Mouse (Mus musculus): ENCODE measurements around the gene Ip6k2. TPM values are rescaled to one million over a fixed set of nuclear protein-coding genes. Genes with fewer than 3 reads are reported as not detected.

Ip6k2 gene
- total RNA-seq, 2 experiments from 2014 or later = 24.3 to 24.4 TPM

GRCm38 (mm10) chr9:108852976-108853375 lies 69.4 kb downstream of the Ip6k2 start, which contains the start of gene Slc26a6:
Slc26a6 (plus strand) TSS chr9:108853283.
- intact Hi-C loops (cut with DNase I; ENCODE audit: low total_unique reads) = no loop called here
- peak; percentile 41 for DNase-seq

DNA sequence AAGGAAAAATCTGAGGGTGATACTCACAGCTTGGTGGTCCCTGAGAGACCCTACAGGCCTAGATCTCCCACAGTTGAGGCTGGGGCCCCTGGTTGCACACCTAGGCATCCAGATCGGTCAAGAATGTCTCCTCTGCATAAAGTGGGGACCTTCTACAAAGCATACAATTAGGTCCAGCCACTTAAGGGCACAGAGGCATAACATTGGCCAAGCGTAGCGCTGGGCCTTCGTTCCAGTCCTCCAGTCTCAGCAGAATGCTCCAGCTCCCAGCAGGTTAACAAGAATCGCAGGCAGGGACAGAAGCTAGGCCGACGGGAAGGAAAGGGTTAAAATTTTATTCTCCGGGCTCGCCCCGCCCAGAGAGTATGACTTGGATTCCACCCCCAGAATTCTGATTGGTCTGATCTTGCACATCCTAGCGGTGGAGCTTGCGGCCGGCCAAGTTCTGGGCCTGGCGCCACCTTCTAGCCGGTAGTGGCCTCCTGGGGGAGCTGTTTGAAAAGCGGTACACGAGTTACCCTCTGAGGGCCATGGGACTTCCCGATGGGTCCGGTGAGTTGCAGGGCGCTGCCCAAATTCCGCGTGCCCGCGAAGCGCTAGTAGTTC lies 70.1 kb downstream of the Ip6k2 start:
- intact Hi-C loops (cut with DNase I; ENCODE audit: low total_unique reads) = no loop called here

DNA sequence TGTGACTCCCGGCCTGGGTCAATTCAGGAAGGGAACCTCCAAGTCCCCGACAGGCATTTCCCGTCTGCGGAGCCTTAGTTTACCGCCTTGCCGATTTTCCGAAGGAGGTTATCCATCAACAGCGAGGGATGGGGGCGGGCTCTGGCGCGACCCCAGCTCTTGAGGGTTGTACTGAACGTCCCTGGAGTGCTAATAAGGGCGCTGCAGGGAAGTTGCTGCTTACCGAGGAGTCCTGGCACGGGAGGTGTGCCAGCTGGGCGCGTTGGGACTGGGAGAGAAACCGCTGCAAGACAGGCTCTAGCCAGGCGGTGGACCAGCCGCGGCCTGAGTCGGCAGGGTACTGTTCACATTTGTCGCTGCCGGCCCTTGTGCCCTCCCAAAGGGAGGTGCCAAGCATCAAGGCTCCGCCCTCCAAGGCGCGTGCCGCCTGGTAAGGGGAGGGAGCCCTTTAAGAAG lies 70.7 kb downstream of the Ip6k2 start:
- intact Hi-C loops (cut with DNase I; ENCODE audit: low total_unique reads) = no loop called here
- peak; percentile 89 for DNase-seq

More for the DNA sequence above, 70.1 kb downstream of the Ip6k2 start:
- peak; percentile 93 for DNase-seq

GRCm38 (mm10) chr9:108855335-108855734 lies 71.7 kb downstream of the Ip6k2 start:
- intact Hi-C loops (cut with DNase I; ENCODE audit: low total_unique reads) = no loop called here
- no peak for DNase-seq

Small RNA genes within 50 kb of the gene (microRNA-seq; reads per million reads assigned to microRNA genes)
- gene Gm23156 = 0 reads per million in 2 experiments

Other genes with a start within 250 kb of the Ip6k2 start
- gene Impdh2, start 223.5 kb upstream of the Ip6k2 start, total RNA-seq (2021) = 10 to 100 TPM; 50.6 to 55.4 TPM
- 10 to 100 TPM; 30.0 to 32.9 TPM for gene Ndufaf3, start 216.4 kb upstream of the Ip6k2 start, total RNA-seq (2021)
- gene Dalrd3, start 213.9 kb upstream of the Ip6k2 start, total RNA-seq (2021) = 1 to 10 TPM; 7.0 to 7.9 TPM
- gene Wdr6, start 205.1 kb upstream of the Ip6k2 start, total RNA-seq (2021) = 10 to 100 TPM in 1 of 2 experiments, 1 to 10 TPM in 1; 6.9 to 10.4 TPM
- gene P4htm, start 186.1 kb upstream of the Ip6k2 start, total RNA-seq (2021) = 1 to 10 TPM; 4.0 to 4.1 TPM
- 10 to 100 TPM; 49.0 to 53.4 TPM for gene Arih2, start 134.4 kb upstream of the Ip6k2 start, total RNA-seq (2021)
- 10 to 100 TPM; 59.0 to 84.8 TPM for gene Slc25a20, start 121.7 kb upstream of the Ip6k2 start, total RNA-seq (2021)
- gene Prkar2a, start 94.5 kb upstream of the Ip6k2 start, total RNA-seq (2021) = 100 to 1,000 TPM in 1 of 2 experiments, 10 to 100 TPM in 1; 92.4 to 112 TPM
- gene Nckipsd, start 24.6 kb downstream of the Ip6k2 start, total RNA-seq (2021) = 1 to 10 TPM; 3.5 to 4.5 TPM
- gene Celsr3, start 42.5 kb downstream of the Ip6k2 start, total RNA-seq (2021) = under 1 TPM; 0.18 to 0.24 TPM
- gene Slc26a6, start 69.5 kb downstream of the Ip6k2 start, total RNA-seq (2021) = 10 to 100 TPM; 13.0 to 13.8 TPM
- not detected for gene Tmem89, start 130.8 kb downstream of the Ip6k2 start, total RNA-seq (2021)
- 1,000 to 10,000 TPM in 1 of 2 experiments, 100 to 1,000 TPM in 1; 899 to 1,084 TPM for gene Uqcrc1, start 152.8 kb downstream of the Ip6k2 start, total RNA-seq (2021)
- gene Col7a1, start 169.8 kb downstream of the Ip6k2 start, total RNA-seq (2021) = 1 to 10 TPM; 2.7 to 3.7 TPM
- gene Ucn2, start 202.2 kb downstream of the Ip6k2 start, total RNA-seq (2021) = under 1 TPM; 0.40 to 0.53 TPM
- 10 to 100 TPM; 31.0 to 31.6 TPM for gene Pfkfb4, start 208.0 kb downstream of the Ip6k2 start, total RNA-seq (2021)

Data from gastrocnemius, postnatal 14 days (tissue).